Mouse (Mus musculus) G1E (cell line): Measurements from ENCODE around the gene Tusc2.

ENCODE experiments used
- CTCF ChIP-seq: IDR thresholded peaks from 2 replicates; pipeline ENCODE4 v1.5.1; 2012; ENCODE audit warnings: low read depth, low read length, inconsistent platforms, mixed read lengths
- POLR2AphosphoS5 ChIP-seq: IDR thresholded peaks from 2 replicates; pipeline ENCODE4 v1.6.1; 2012; ENCODE audit warnings: low read depth, low read length, inconsistent platforms; ENCODE audit not compliant: insufficient replicate concordance

- TF ChIP-seq CTCF (no peak), POLR2AphosphoS5 (no peak)
Observed at GRCm38 (mm10) chr9:107544729-107545128, 18.3 kb upstream of the Tusc2 start.
